16 mouse cellular contexts compared by ENCODE assay signal in genomic region chr8:12625890-12626289, GRCm38 (mm10). TPM values are rescaled to one million over a fixed set of nuclear protein-coding genes. Genes with fewer than 3 reads are reported as not detected.
"Had no signal": no experiment of that assay in that cellular context is flagged by ENCODE, and none has a peak within 500 bp of the region (broad histone marks: within the 10 kb centered on the region; RNA-seq: fewer than 3 reads in every experiment).

No protein-coding gene starts in this region.

- H3K4me3 ChIP-seq: intestine, embryonic 15.5 days; liver, embryonic 13.5 days; lung, embryonic 15.5 days; megakaryocyte, embryonic 14.5 days; myocyte; neural tube, embryonic 12.5 days had no signal

- H3K27me3 ChIP-seq: intestine, embryonic 15.5 days; liver, embryonic 13.5 days; lung, embryonic 15.5 days; megakaryocyte, embryonic 14.5 days; neural tube, embryonic 12.5 days had no signal

- H3K27ac ChIP-seq: intestine, embryonic 15.5 days; liver, embryonic 13.5 days; lung, embryonic 15.5 days; macrophage; neural tube, embryonic 12.5 days had no signal

- ATAC-seq: intestine, embryonic 15.5 days; liver, postnatal 0 days had no signal

- H3K4me1 ChIP-seq: intestine, embryonic 15.5 days; liver, embryonic 13.5 days; lung, embryonic 15.5 days; neural tube, embryonic 12.5 days had no signal

- H3K9ac ChIP-seq: intestine, embryonic 15.5 days; liver, embryonic 13.5 days; liver, postnatal 0 days; lung, embryonic 15.5 days; neural tube, embryonic 12.5 days had no signal

- H3K4me2 ChIP-seq: intestine, embryonic 15.5 days; liver, embryonic 13.5 days; lung, embryonic 15.5 days; neural tube, embryonic 12.5 days had no signal

- H3K9me3 ChIP-seq: intestine, embryonic 15.5 days; liver, embryonic 13.5 days; lung, embryonic 15.5 days; neural tube, embryonic 12.5 days had no signal

- DNase-seq: kidney, adult 18-20 months; kidney, postnatal 10 days; kidney, postnatal 4 days; liver; liver, embryonic 13.5 days; liver, postnatal 0 days; lung, postnatal 14 days; thymus, adult 2 months; thymus, postnatal 36 days had no signal

RNA-seq across cellular contexts. Expression of gene Spaca7, which starts 53.1 kb away (rescaled TPM):
- polyA plus RNA-seq: intestine, embryonic 15.5 days; liver, embryonic 13.5 days; liver, postnatal 0 days; lung, embryonic 15.5 days; macrophage; myocyte; neural tube, embryonic 12.5 days; stomach, embryonic 14.5 days; thymus, adult 2 months had no signal
